Mouse (Mus musculus) lung, adult 2 months (tissue): ENCODE measurements around the gene Zg16. TPM values are rescaled to one million over a fixed set of nuclear protein-coding genes. Genes with fewer than 3 reads are reported as not detected.

Experiments
- DNase-seq: peaks from one replicate; pipeline ENCODE4 v3.0.0; 2022
- H3K4me1 ChIP-seq: fragments of 200-500 bp; 2 replicates; pipeline ENCODE4 v1.6.1; 2011; ENCODE audit warnings: low read length; ENCODE audit not compliant: control insufficient read depth, insufficient read depth
- H3K4me3 ChIP-seq: fragments of 200-500 bp; replicated peaks from 2 replicates; pipeline ENCODE3; 2011; ENCODE audit warnings: low read depth, mild to moderate bottlenecking, control low read depth, low read length; ENCODE audit errors: extremely low read depth
- CTCF ChIP-seq: fragments of 200-500 bp; IDR thresholded peaks from 2 replicates; pipeline ENCODE4 v1.5.1; 2011; ENCODE audit warnings: mild to moderate bottlenecking, low read length, control low read depth; ENCODE audit not compliant: insufficient read depth
- POLR2A ChIP-seq: fragments of 200-500 bp; IDR thresholded peaks from 2 replicates; pipeline ENCODE4 v1.6.1; 2011; ENCODE audit warnings: low read depth, mild to moderate bottlenecking, control low read depth, low read length, borderline replicate concordance; ENCODE audit errors: extremely low read depth
- WGBS: fragments of 180-500 bp; shearing (Covaris S2); methylation state at CpG from one replicate; pipeline ENCODE4 v1.1.7; 2018; 5-methylcytosine and 5-hydroxymethylcytosine counted together
- polyA plus RNA-seq: library from polyadenylated mRNA; depleted of rRNA; stranded (reverse); fragments of >200 nt; gene quantifications from 2 replicates; pipeline ENCODE4 v1.2.3, GENCODE M21; 2012

The Zg16 gene
- polyA plus RNA-seq, 1 experiment: 0.37 TPM

GRCm38 (mm10) chr7:127104560-127105332 lies 17.6 kb upstream of the Zg16 start:
- peak; percentile 65 for DNase-seq
- peak overlapping the region; percentile 6 for H3K4me3 ChIP-seq
- peaks cover 2% of the 10 kb centered on the region; the same call in 1 of the 2 replicates for H3K4me1 ChIP-seq
- TF ChIP-seq POLR2A (no peak), CTCF (peak; percentile 40)
- WGBS: 16% methylated on average over 17 of the region's 17 CpGs

- Histone ChIP-seq H3K4me3 (no peak overlapping the region), H3K4me1 (peaks cover 2% of the 10 kb centered on the region; the same call in 1 of the 2 replicates)
- 63% methylated on average over 6 of the region's 6 CpGs for WGBS
- no peak for DNase-seq
- no peak for TF ChIP-seq CTCF
These were observed 16.8 kb upstream of the Zg16 start for GRCm38 (mm10) chr7:127103960-127104359.

- no peak for DNase-seq
- peaks cover 2% of the 10 kb centered on the region; the same call in 1 of the 2 replicates for H3K4me1 ChIP-seq
- TF ChIP-seq POLR2A (no peak), CTCF (no peak)
- H3K4me3 ChIP-seq: no peak overlapping the region
- WGBS: 70% methylated on average over 6 of the region's 6 CpGs
These were observed 15.0 kb upstream of the Zg16 start for GRCm38 (mm10) chr7:127102148-127102547.

GRCm38 (mm10) chr7:127101451-127102016 lies 14.4 kb upstream of the Zg16 start:
- Histone ChIP-seq H3K4me3 (no peak overlapping the region), H3K4me1 (peaks cover 2% of the 10 kb centered on the region; the same call in 1 of the 2 replicates)
- 13% methylated on average over 2 of the region's 2 CpGs for WGBS
- TF ChIP-seq POLR2A (no peak), CTCF (no peak)
- no peak for DNase-seq

GRCm38 (mm10) chr7:127099528-127099927 lies 12.4 kb upstream of the Zg16 start:
- no peak for DNase-seq
- no peak for TF ChIP-seq POLR2A
- no peak for TF ChIP-seq CTCF
- Histone ChIP-seq H3K4me3 (no peak overlapping the region), H3K4me1 (no peaks in the 10 kb centered on the region)
- 67% methylated on average over 4 of the region's 4 CpGs for WGBS

GRCm38 (mm10) chr7:127098950-127099349 lies 11.8 kb upstream of the Zg16 start:
- Histone ChIP-seq H3K4me1 (no peaks in the 10 kb centered on the region), H3K4me3 (no peak overlapping the region)
- no peak for DNase-seq
- 83% methylated on average over 4 of the region's 4 CpGs for WGBS
- TF ChIP-seq CTCF (no peak), POLR2A (no peak)

GRCm38 (mm10) chr7:127098521-127098920 lies 11.4 kb upstream of the Zg16 start:
- no peak for TF ChIP-seq POLR2A
- no peak for TF ChIP-seq CTCF
- H3K4me3 ChIP-seq: no peak overlapping the region
- WGBS: 75% methylated on average over 5 of the region's 5 CpGs
- no peak for DNase-seq
- H3K4me1 ChIP-seq: no peaks in the 10 kb centered on the region; the same call in 1 of the 2 replicates

- no peak overlapping the region for H3K4me3 ChIP-seq
- WGBS: 52% methylated on average over 7 of the region's 7 CpGs
- no peak for TF ChIP-seq CTCF
- TF ChIP-seq POLR2A: no peak
- H3K4me1 ChIP-seq: no peaks in the 10 kb centered on the region; the same call in 1 of the 2 replicates
- DNase-seq: no peak
These were observed 9.3 kb upstream of the Zg16 start for GRCm38 (mm10) chr7:127096456-127096855.

- WGBS: 52% methylated on average over 3 of the region's 3 CpGs
- Histone ChIP-seq H3K4me1 (peaks cover 5% of the 10 kb centered on the region), H3K4me3 (no peak overlapping the region)
- no peak for DNase-seq
- TF ChIP-seq CTCF (no peak), POLR2A (no peak)
These were observed 6.8 kb upstream of the Zg16 start for GRCm38 (mm10) chr7:127093914-127094313.
